Mouse (Mus musculus): ENCODE results near the gene Gm6793. TPM values are rescaled to one million over a fixed set of nuclear protein-coding genes. Genes with fewer than 3 reads are reported as not detected.

The Gm6793 gene
- polyA plus RNA-seq, 1 experiment from 2014 or later: 0.85 TPM

DNA sequence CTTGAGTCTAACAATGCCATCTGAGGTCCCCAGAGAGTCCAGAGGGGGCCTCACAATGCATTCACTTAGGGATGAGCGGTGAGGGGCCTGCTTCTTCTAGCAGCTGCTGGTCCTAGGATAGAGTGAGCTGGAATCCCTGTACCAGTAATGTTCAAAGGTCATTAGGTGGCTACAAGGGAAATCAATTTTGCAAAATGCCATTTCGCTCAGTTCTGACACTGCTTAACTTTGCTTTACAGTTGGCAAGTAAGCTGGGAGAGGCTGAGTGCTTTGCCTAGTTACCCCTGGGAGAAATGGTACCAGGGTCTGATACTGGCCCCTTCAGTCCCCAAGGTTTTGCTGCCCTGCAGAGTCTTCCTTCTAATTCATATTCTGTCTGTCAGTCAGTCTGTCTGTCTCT lies 39.1 kb downstream of the Gm6793 start:
- no peak overlapping the region for H3K4me3 ChIP-seq
- no peak for DNase-seq (ENCODE audit: low spot score)
- no peaks in the 10 kb centered on the region for H3K27me3 ChIP-seq (ENCODE audit: insufficient read depth, poor library complexity, severe bottlenecking)
- H3K27ac ChIP-seq: no peak overlapping the region
- peaks cover 12% of the 10 kb centered on the region for H3K9me3 ChIP-seq
- no peaks in the 10 kb centered on the region for H3K4me1 ChIP-seq (replicated peaks)
- peaks cover 94% of the 10 kb centered on the region for H3K36me3 ChIP-seq
- 91% methylated on average over 2 of the region's 2 CpGs for WGBS

DNA sequence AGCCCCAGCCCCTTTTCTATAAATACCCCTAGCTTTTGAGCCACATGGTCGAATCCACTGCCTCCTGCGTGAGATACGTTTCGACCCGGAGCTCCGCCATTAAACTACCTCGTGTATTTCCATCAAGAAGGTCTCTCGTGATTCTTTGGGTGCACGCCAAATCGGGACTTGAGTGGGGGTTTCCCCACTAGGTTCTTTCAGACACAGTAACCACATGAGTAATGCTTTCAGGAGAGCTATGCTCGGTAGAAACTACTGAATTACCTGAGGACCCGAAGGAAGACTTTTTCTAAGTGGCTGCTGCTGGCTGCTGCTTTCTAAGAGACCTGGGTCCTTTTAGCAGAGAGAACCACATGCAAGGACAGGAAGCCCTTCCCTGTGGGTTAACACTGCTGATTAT lies 40.7 kb downstream of the Gm6793 start:
- WGBS: 96% methylated on average over 12 of the region's 12 CpGs
- DNase-seq (ENCODE audit: low spot score): no peak

GRCm38 (mm10) chr8:111968991-111969390 lies 45.8 kb downstream of the Gm6793 start:
- WGBS: 39% methylated on average over 5 of the region's 5 CpGs
- Histone ChIP-seq H3K27ac (no peak overlapping the region), H3K4me3 (no peak overlapping the region), H3K27me3 (ENCODE audit: insufficient read depth, poor library complexity, severe bottlenecking) (no peaks in the 10 kb centered on the region), H3K9me3 (peaks cover 8% of the 10 kb centered on the region), H3K36me3 (peaks cover 64% of the 10 kb centered on the region), H3K4me1 (replicated peaks) (no peaks in the 10 kb centered on the region)
- no peak for DNase-seq (ENCODE audit: low spot score)

More for the DNA sequence above, 40.7 kb downstream of the Gm6793 start:
- H3K27me3 ChIP-seq (ENCODE audit: insufficient read depth, poor library complexity, severe bottlenecking): no peaks in the 10 kb centered on the region
- no peak overlapping the region for H3K4me3 ChIP-seq
- peaks cover 12% of the 10 kb centered on the region for H3K9me3 ChIP-seq
- H3K27ac ChIP-seq: no peak overlapping the region
- peaks cover 86% of the 10 kb centered on the region for H3K36me3 ChIP-seq
- H3K4me1 ChIP-seq (replicated peaks): no peaks in the 10 kb centered on the region

DNA sequence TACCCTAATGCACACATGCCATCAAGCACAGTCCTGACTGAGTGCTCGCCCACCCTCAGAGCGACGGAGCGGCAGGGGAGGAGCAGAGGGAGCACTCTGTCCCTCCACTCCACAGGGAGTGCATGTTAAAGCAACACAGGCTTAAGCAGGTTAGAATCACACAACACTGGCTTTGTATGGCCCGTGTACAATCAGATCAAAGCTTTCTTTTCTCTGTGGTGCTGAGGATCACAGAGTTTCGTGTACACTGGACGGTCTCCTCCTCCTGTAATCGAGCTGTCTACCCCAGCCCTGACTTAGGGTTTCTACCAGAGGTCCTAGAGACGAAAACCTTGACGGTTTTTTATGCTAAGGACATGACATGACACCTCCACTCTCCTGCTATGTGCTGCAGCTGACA lies 46.3 kb downstream of the Gm6793 start:
- Histone ChIP-seq H3K27ac (no peak overlapping the region), H3K36me3 (peaks cover 60% of the 10 kb centered on the region), H3K9me3 (peaks cover 3% of the 10 kb centered on the region), H3K27me3 (ENCODE audit: insufficient read depth, poor library complexity, severe bottlenecking) (no peaks in the 10 kb centered on the region), H3K4me1 (replicated peaks) (peaks cover 4% of the 10 kb centered on the region), H3K4me3 (no peak overlapping the region)
- WGBS: 87% methylated on average over 10 of the region's 10 CpGs
- DNase-seq (ENCODE audit: low spot score): no peak

DNA sequence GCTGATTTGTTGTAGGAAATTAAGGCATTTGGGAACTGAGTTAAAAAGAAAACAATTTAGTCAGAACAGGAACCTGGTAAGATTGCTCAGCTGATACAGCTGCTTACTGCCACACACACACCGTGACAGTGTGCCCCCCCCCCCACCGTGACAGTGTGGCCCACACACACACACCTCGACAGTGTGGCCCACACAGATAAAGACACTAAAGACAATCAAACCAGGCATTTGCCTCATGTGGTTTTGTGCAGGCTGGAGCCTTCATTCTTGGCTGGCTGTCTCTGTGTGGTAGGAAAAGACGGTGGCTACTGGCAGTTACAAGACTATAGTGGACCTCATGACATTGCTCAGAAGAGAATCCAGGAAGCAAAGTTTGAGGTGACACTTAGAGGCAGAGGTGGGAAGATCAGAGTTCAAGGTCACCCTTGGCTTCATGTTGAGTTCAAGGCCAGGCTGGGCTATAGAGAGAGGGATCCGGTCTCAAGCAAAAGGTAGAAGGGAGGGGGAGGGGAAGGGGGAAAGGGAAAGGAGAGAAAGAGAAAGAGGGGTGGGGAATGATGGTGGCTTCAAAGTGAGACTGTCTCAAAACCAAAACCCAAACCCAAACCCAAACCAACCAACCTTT lies 47.5 kb downstream of the Gm6793 start:
- DNase-seq (ENCODE audit: low spot score): no peak
- WGBS: 81% methylated on average over 5 of the region's 5 CpGs
- Histone ChIP-seq H3K27ac (no peak overlapping the region), H3K4me1 (replicated peaks) (peaks cover 12% of the 10 kb centered on the region), H3K9me3 (no peaks in the 10 kb centered on the region), H3K36me3 (peaks cover 50% of the 10 kb centered on the region), H3K27me3 (ENCODE audit: insufficient read depth, poor library complexity, severe bottlenecking) (no peaks in the 10 kb centered on the region), H3K4me3 (no peak overlapping the region)

DNA sequence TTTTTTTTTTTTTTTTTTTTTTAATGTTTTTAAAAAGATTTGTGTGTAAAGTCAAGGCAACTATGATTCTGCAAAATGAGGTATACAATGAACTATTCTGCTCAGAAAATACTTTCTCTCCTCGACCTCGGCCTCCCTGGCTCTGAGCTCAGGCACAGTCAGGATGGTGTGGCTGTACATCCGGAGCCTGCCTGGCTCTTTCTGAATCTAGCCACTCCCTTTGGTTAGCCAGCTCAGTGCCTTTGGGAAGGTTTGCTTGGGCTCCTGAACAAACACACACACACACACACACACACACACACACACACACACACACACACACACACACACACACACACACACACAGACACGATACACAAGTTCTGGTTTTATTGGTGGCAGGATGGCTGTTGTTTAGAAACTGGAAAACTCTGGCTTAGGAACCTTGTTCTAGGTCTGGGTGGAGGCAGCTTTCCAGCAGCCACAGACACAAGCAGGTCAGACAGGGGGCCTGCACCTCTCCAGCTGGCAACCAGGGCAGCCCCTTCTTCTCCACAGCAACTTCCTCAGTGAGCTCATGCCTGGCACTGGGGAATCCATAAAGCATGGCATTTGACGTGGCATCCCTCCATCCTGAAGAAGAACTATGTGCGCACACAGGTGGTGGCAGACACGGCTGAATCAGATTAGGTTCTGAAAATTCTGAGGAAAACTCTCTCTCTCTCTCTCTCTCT lies 49.8 kb downstream of the Gm6793 start:
- Histone ChIP-seq H3K9me3 (no peaks in the 10 kb centered on the region), H3K4me1 (replicated peaks) (peaks cover 12% of the 10 kb centered on the region), H3K4me3 (no peak overlapping the region), H3K27me3 (ENCODE audit: insufficient read depth, poor library complexity, severe bottlenecking) (no peaks in the 10 kb centered on the region), H3K27ac (no peak overlapping the region), H3K36me3 (peaks cover 41% of the 10 kb centered on the region)
- DNase-seq (ENCODE audit: low spot score): no peak
- 86% methylated on average over 7 of the region's 7 CpGs for WGBS

GRCm38 (mm10) chr8:111964351-111964750 lies 50.5 kb downstream of the Gm6793 start:
- Histone ChIP-seq H3K4me3 (no peak overlapping the region), H3K36me3 (peaks cover 45% of the 10 kb centered on the region), H3K4me1 (replicated peaks) (peaks cover 12% of the 10 kb centered on the region), H3K27me3 (ENCODE audit: insufficient read depth, poor library complexity, severe bottlenecking) (no peaks in the 10 kb centered on the region), H3K9me3 (no peaks in the 10 kb centered on the region), H3K27ac (no peak overlapping the region)
- WGBS: 55% methylated on average over 5 of the region's 5 CpGs
- DNase-seq (ENCODE audit: low spot score): no peak

GRCm38 (mm10) chr8:111963546-111963945 lies 51.3 kb downstream of the Gm6793 start:
- WGBS: 77% methylated on average over 4 of the region's 4 CpGs
- Histone ChIP-seq H3K4me3 (no peak overlapping the region), H3K9me3 (no peaks in the 10 kb centered on the region), H3K4me1 (replicated peaks) (peaks cover 12% of the 10 kb centered on the region), H3K27ac (no peak overlapping the region; the same call in 1 of the 2 replicates), H3K36me3 (peaks cover 45% of the 10 kb centered on the region), H3K27me3 (ENCODE audit: insufficient read depth, poor library complexity, severe bottlenecking) (no peaks in the 10 kb centered on the region)
- DNase-seq (ENCODE audit: low spot score): no peak

Other genes with a start within 250 kb of the Gm6793 start
- 171 and 215 TPM in 2 replicates for gene Cfdp1, start 160.7 kb downstream of the Gm6793 start, polyA plus RNA-seq (2016; fragmentation: Nextera tagmentation; extraction: Ambion mirVana)
- 8.4 and 10.7 TPM in 2 replicates for gene Tmem170, start 138.3 kb downstream of the Gm6793 start, polyA plus RNA-seq (2016; fragmentation: Nextera tagmentation; extraction: Ambion mirVana)
- gene Chst5, start 104.6 kb downstream of the Gm6793 start, polyA plus RNA-seq (2016; fragmentation: Nextera tagmentation; extraction: Ambion mirVana): 4.6 and 4.9 TPM in 2 replicates
- 24.4 and 27.4 TPM in 2 replicates for gene Tmem231, start 81.2 kb downstream of the Gm6793 start, polyA plus RNA-seq (2016; fragmentation: Nextera tagmentation; extraction: Ambion mirVana)
- 235 and 314 TPM in 2 replicates for gene Gabarapl2, start 74.3 kb downstream of the Gm6793 start, polyA plus RNA-seq (2016; fragmentation: Nextera tagmentation; extraction: Ambion mirVana)
- gene Adat1, start 22.7 kb downstream of the Gm6793 start, polyA plus RNA-seq (2016; fragmentation: Nextera tagmentation; extraction: Ambion mirVana): 12.1 and 15.5 TPM in 2 replicates
- 216 and 246 TPM in 2 replicates for gene Kars, start 3.7 kb downstream of the Gm6793 start, polyA plus RNA-seq (2016; fragmentation: Nextera tagmentation; extraction: Ambion mirVana)
- gene Terf2ip, start 3.6 kb downstream of the Gm6793 start, polyA plus RNA-seq (2016; fragmentation: Nextera tagmentation; extraction: Ambion mirVana): 29.6 and 34.8 TPM in 2 replicates